Mouse (Mus musculus): ENCODE data around the gene Rpl23. TPM values are rescaled to one million over a fixed set of nuclear protein-coding genes. Genes with fewer than 3 reads are reported as not detected.
"Not testable (repeated sequence)": the region's sequence is repeated elsewhere in the genome, so short reads cannot be mapped to it uniquely, and the experiment has no call there.

Rpl23 gene
- polyA plus RNA-seq, 1 experiment from 2014 or later: 538 TPM

- 4% methylated on average over 2 of the region's 2 CpGs for WGBS
- no peaks in the 10 kb centered on the region for H3K9me3 ChIP-seq (ENCODE audit: control insufficient read depth)
- no peak overlapping the region for H3K4me3 ChIP-seq (ENCODE audit: low read depth, low read length)
- no peaks in the 10 kb centered on the region for H3K27me3 ChIP-seq (replicated peaks; ENCODE audit: control insufficient read depth, insufficient read depth, low read length)
- no peak overlapping the region for H3K9ac ChIP-seq (ENCODE audit: low read depth, low read length)
- 0 out of 2 replicates have a peak, but pooled peaks have one; percentile 37 for ATAC-seq
- no peaks in the 10 kb centered on the region for H3K36me3 ChIP-seq (ENCODE audit: control insufficient read depth, insufficient read depth)
- no peak overlapping the region for H3K4me2 ChIP-seq (replicated peaks; ENCODE audit: low read depth)
- no peak overlapping the region for H3K27ac ChIP-seq (ENCODE audit: low read depth, low read length)
- no peaks in the 10 kb centered on the region for H3K4me1 ChIP-seq (replicated peaks; ENCODE audit: control insufficient read depth, insufficient read depth, low read length)
- peak; percentile 84 for TF ChIP-seq CTCF (IDR thresholded peaks at IDR 0.05; ENCODE audit: low read depth)
Measured at GRCm38 (mm10) chr11:97793165-97793564, 10.9 kb upstream of the Rpl23 start.

DNA sequence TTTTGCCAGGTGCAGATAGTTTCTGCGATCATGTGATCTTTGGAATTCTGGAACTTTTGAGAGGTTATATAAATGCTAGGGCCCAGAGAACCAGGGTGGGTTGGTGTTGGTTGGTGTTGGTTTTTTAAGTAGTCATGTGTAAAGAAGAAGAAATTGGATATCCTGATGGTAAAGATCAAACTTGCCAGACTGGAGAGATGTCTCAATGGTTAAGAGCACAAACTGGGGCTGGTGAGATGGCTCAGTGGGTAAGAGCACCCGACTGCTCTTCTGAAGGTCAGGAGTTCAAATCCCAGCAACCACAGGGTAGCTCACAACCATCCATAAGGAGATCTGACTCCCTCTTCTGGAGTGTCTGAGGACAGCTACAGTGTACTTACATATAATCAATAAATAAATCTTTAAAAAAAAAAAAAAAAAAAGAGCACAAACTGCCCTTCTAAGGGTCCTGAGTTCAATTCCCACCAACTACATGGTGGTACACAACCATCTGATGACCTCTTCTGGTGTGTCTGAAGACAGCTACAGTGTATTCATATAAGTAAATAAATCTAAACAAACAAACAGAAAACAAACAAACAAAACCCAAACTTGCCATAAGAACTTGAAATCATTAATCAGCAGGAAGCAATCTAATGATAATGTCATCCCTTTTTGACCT, 8.7 kb upstream of the Rpl23 start:
- not testable (repeated sequence) for ATAC-seq

GRCm38 (mm10) chr11:97789727-97790126, 7.5 kb upstream of the Rpl23 start:
- WGBS: 89% methylated on average over 5 of the region's 5 CpGs

More for the DNA sequence above, 8.7 kb upstream of the Rpl23 start:
- not testable (repeated sequence) for H3K9me3 ChIP-seq (ENCODE audit: control insufficient read depth); H3K4me2 ChIP-seq (replicated peaks; ENCODE audit: low read depth); H3K4me3 ChIP-seq (ENCODE audit: low read depth, low read length); H3K27ac ChIP-seq (ENCODE audit: low read depth, low read length); H3K36me3 ChIP-seq (ENCODE audit: control insufficient read depth, insufficient read depth); H3K27me3 ChIP-seq (replicated peaks; ENCODE audit: control insufficient read depth, insufficient read depth, low read length); H3K4me1 ChIP-seq (replicated peaks; ENCODE audit: control insufficient read depth, insufficient read depth, low read length); H3K9ac ChIP-seq (ENCODE audit: low read depth, low read length)
- WGBS: 69% methylated on average over 2 of the region's 2 CpGs

DNA sequence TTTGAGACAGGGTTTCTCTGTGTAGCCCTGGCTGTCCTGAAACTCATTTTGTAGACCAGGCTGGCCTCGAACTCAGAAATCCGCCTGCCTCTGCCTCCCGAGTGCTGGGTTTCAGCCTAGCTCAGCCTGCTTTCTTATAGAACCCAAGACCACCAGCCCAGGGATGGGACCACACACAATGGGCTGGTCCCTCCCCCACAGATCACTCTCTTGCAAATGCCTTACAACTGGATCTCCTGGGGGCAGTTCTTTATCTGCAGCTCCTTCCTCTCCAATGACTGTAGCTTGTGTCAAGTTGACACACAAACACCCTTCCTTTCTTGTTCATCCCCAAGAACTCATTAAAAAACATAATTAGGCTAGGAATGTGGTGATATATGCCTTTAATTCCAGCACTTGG, 5.7 kb upstream of the Rpl23 start:
- Histone ChIP-seq H3K27ac (ENCODE audit: low read depth, low read length) (no peak overlapping the region), H3K9ac (ENCODE audit: low read depth, low read length) (no peak overlapping the region), H3K36me3 (ENCODE audit: control insufficient read depth, insufficient read depth) (no peaks in the 10 kb centered on the region), H3K4me3 (ENCODE audit: low read depth, low read length) (no peak overlapping the region), H3K9me3 (ENCODE audit: control insufficient read depth) (no peaks in the 10 kb centered on the region), H3K4me2 (replicated peaks; ENCODE audit: low read depth) (no peak overlapping the region), H3K27me3 (replicated peaks; ENCODE audit: control insufficient read depth, insufficient read depth, low read length) (no peaks in the 10 kb centered on the region), H3K4me1 (replicated peaks; ENCODE audit: control insufficient read depth, insufficient read depth, low read length) (no peaks in the 10 kb centered on the region; the same call in 1 of the 2 replicates)
- WGBS: 96% methylated on average over 3 of the region's 3 CpGs
- no peak for ATAC-seq
- TF ChIP-seq CTCF (IDR thresholded peaks at IDR 0.05; ENCODE audit: low read depth): no peak

More at GRCm38 (mm10) chr11:97789727-97790126, 7.5 kb upstream of the Rpl23 start:
- Histone ChIP-seq H3K27ac (ENCODE audit: low read depth, low read length) (no peak overlapping the region), H3K9me3 (ENCODE audit: control insufficient read depth) (no peaks in the 10 kb centered on the region), H3K4me3 (ENCODE audit: low read depth, low read length) (no peak overlapping the region), H3K9ac (ENCODE audit: low read depth, low read length) (no peak overlapping the region), H3K36me3 (ENCODE audit: control insufficient read depth, insufficient read depth) (no peaks in the 10 kb centered on the region), H3K27me3 (replicated peaks; ENCODE audit: control insufficient read depth, insufficient read depth, low read length) (no peaks in the 10 kb centered on the region), H3K4me1 (replicated peaks; ENCODE audit: control insufficient read depth, insufficient read depth, low read length) (no peaks in the 10 kb centered on the region), H3K4me2 (replicated peaks; ENCODE audit: low read depth) (no peak overlapping the region)
- ATAC-seq: no peak
- TF ChIP-seq CTCF (IDR thresholded peaks at IDR 0.05; ENCODE audit: low read depth): no peak

- no peaks in the 10 kb centered on the region for H3K9me3 ChIP-seq (ENCODE audit: control insufficient read depth)
- peak overlapping the region; percentile 58 for H3K27ac ChIP-seq (ENCODE audit: low read depth, low read length)
- H3K4me3 ChIP-seq (ENCODE audit: low read depth, low read length): peak overlapping the region; percentile 88
- WGBS: 0% methylated on average over 10 of the region's 10 CpGs
- peaks cover 30% of the 10 kb centered on the region for H3K36me3 ChIP-seq (ENCODE audit: control insufficient read depth, insufficient read depth)
- TF ChIP-seq CTCF (IDR thresholded peaks at IDR 0.05; ENCODE audit: low read depth): no peak
- H3K27me3 ChIP-seq (replicated peaks; ENCODE audit: control insufficient read depth, insufficient read depth, low read length): no peaks in the 10 kb centered on the region
- H3K4me1 ChIP-seq (replicated peaks; ENCODE audit: control insufficient read depth, insufficient read depth, low read length): peaks cover 2% of the 10 kb centered on the region; the same call in 1 of the 2 replicates
- H3K4me2 ChIP-seq (replicated peaks; ENCODE audit: low read depth): peak overlapping the region; percentile 61
- H3K9ac ChIP-seq (ENCODE audit: low read depth, low read length): peak overlapping the region; percentile 55
- no peak; the same call in 1 of the 2 replicates for ATAC-seq
Measured at GRCm38 (mm10) chr11:97782564-97782895, 293 bp upstream of the Rpl23 start.

GRCm38 (mm10) chr11:97781478-97781831, 782 bp downstream of the Rpl23 start:
- no peak for TF ChIP-seq CTCF (IDR thresholded peaks at IDR 0.05; ENCODE audit: low read depth)
- WGBS: under 1% methylated on average over 11 of the region's 11 CpGs
- no peaks in the 10 kb centered on the region for H3K27me3 ChIP-seq (replicated peaks; ENCODE audit: control insufficient read depth, insufficient read depth, low read length)

More at GRCm38 (mm10) chr11:97781478-97781831, 782 bp downstream of the Rpl23 start:
- Histone ChIP-seq H3K4me2 (replicated peaks; ENCODE audit: low read depth) (peak overlapping the region; percentile 61), H3K27ac (ENCODE audit: low read depth, low read length) (peak overlapping the region; percentile 90), H3K4me3 (ENCODE audit: low read depth, low read length) (peak overlapping the region; percentile 88), H3K9ac (ENCODE audit: low read depth, low read length) (peak overlapping the region; percentile 70), H3K4me1 (replicated peaks; ENCODE audit: control insufficient read depth, insufficient read depth, low read length) (peaks cover 2% of the 10 kb centered on the region; the same call in 1 of the 2 replicates), H3K9me3 (ENCODE audit: control insufficient read depth) (no peaks in the 10 kb centered on the region), H3K36me3 (ENCODE audit: control insufficient read depth, insufficient read depth) (peaks cover 40% of the 10 kb centered on the region)
- no peak for ATAC-seq
